Mouse (Mus musculus) liver, embryonic 11.5 days (tissue): Measurements from ENCODE around the gene C1qtnf7. TPM values are rescaled to one million over a fixed set of nuclear protein-coding genes. Genes with fewer than 3 reads are reported as not detected.

Experiments used
- ATAC-seq: fragments of 200-750 bp; cut with Nextera tagmentation; replicated peaks from 2 replicates; pipeline ENCODE4 v1.8.0; 2017; ENCODE audit warnings: moderate number of reproducible peaks, mild to moderate bottlenecking, moderate TSS enrichment, moderate library complexity; ENCODE audit not compliant: low FRiP score
- DNase-seq: peaks from one replicate; pipeline ENCODE4 v3.0.0-alpha.2; 2017; ENCODE audit warnings: low spot score
- H3K27ac ChIP-seq: fragments of 300-500 bp; sonication (generic); 2 replicates; pipeline ENCODE4 v1.5.1; 2014; ENCODE audit warnings: mild to moderate bottlenecking, low read depth, low read length, control low read depth
- H3K27me3 ChIP-seq: fragments of 300-500 bp; sonication (generic); replicated peaks from 2 replicates; pipeline ENCODE4 v1.6.1; 2014; ENCODE audit warnings: low read length, mixed read lengths; ENCODE audit not compliant: control insufficient read depth, insufficient read depth
- H3K36me3 ChIP-seq: fragments of 300-500 bp; sonication (generic); 2 replicates; pipeline ENCODE4 v1.6.1; 2014; ENCODE audit warnings: mild to moderate bottlenecking, low read length, moderate library complexity, mixed read lengths; ENCODE audit not compliant: control insufficient read depth, insufficient read depth
- H3K4me1 ChIP-seq: fragments of 300-500 bp; sonication (generic); replicated peaks from 2 replicates; pipeline ENCODE4 v1.6.1; 2014; ENCODE audit warnings: low read length, mixed read lengths; ENCODE audit not compliant: control insufficient read depth, insufficient read depth
- H3K4me2 ChIP-seq: fragments of 300-500 bp; sonication (generic); 2 replicates; pipeline ENCODE4 v1.6.1; 2014; ENCODE audit warnings: mild to moderate bottlenecking, control low read depth, moderate library complexity
- H3K4me3 ChIP-seq: fragments of 300-500 bp; sonication (generic); 2 replicates; pipeline ENCODE4 v1.5.1; 2014; ENCODE audit warnings: low read depth, low read length, control low read depth
- H3K9ac ChIP-seq: fragments of 300-500 bp; sonication (generic); 2 replicates; pipeline ENCODE4 v1.6.1; 2014; ENCODE audit warnings: low read depth, low read length, control low read depth
- H3K9me3 ChIP-seq: fragments of 300-500 bp; sonication (generic); 2 replicates; pipeline ENCODE4 v1.6.1; 2016; ENCODE audit warnings: low read length, inconsistent platforms, mixed read lengths; ENCODE audit not compliant: control insufficient read depth
- WGBS: fragments of 180-500 bp; shearing (Covaris S2); extraction: QIAGEN DNeasy Blood & Tissue Kit; methylation state at CpG from one replicate; pipeline ENCODE4 v1.1.7; 2014; 5-methylcytosine and 5-hydroxymethylcytosine counted together
- polyA plus RNA-seq: library from polyadenylated mRNA; unstranded; fragments of >200 nt; fragmentation: Nextera tagmentation; extraction: Ambion mirVana; gene quantifications from 2 replicates; pipeline ENCODE4 v1.2.1, GENCODE M21; 2014

C1qtnf7 gene
- polyA plus RNA-seq, 1 experiment from 2014 or later = 2.3 TPM

DNA sequence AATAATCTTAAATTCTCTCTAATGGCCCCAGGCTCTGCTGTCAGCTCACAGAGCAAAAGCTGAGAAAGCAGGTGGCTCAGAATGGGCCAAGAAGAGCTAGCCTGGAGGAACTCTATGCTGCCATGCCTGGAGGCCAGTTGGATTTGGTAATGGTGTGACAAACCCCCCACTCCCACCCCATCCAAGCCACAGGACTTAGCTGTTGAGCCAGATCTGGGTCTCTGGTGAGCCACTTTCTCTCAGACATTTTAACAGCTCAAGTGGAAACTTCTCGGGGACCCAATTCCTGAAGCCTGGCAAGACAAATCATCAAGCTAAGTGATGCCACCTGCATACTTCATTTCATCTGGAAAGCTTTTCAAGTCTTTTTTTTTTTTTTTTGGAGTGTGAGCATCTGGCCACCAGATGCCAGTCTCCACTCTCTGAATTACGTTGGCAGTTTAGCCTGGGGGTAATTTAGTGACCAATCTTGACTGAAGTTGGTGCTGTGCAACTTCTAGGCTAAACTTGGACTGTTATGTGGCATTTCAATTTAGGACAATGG lies 11.0 kb upstream of the C1qtnf7 start:
- 74% methylated on average over 2 of the region's 2 CpGs for WGBS
- DNase-seq = no peak
- H3K4me3 ChIP-seq = no peak overlapping the region

DNA sequence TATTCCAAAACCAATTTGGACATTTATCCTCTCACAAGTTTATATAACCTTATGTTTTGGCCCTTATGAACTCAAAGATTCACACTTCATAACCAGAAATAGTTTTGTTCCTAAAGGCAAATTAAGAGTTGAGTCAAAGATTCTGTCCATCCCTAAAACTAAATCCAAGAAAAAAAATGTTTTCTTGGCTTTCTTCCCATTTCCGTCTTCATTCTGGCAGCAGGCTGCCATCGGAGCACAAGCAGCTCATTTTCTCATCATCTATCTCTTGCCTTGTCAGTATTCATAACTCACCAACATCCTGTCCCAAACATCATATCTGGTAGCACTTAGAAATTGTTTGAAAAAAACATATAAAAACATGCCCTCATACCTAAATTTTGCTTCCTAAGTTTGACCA lies 6.9 kb upstream of the C1qtnf7 start:
- Histone ChIP-seq H3K4me1 (no peaks in the 10 kb centered on the region), H3K9me3 (no peaks in the 10 kb centered on the region), H3K4me3 (no peak overlapping the region), H3K27me3 (no peaks in the 10 kb centered on the region), H3K36me3 (no peaks in the 10 kb centered on the region), H3K4me2 (no peak overlapping the region), H3K9ac (no peak overlapping the region), H3K27ac (no peak overlapping the region)
- ATAC-seq = no peak
- 47% methylated on average over 2 of the region's 2 CpGs for WGBS
- DNase-seq = no peak

More for the DNA sequence above, 11.0 kb upstream of the C1qtnf7 start:
- Histone ChIP-seq H3K36me3 (no peaks in the 10 kb centered on the region), H3K9ac (no peak overlapping the region), H3K9me3 (no peaks in the 10 kb centered on the region), H3K4me2 (no peak overlapping the region), H3K4me1 (no peaks in the 10 kb centered on the region), H3K27ac (no peak overlapping the region), H3K27me3 (no peaks in the 10 kb centered on the region)
- no peak for ATAC-seq

DNA sequence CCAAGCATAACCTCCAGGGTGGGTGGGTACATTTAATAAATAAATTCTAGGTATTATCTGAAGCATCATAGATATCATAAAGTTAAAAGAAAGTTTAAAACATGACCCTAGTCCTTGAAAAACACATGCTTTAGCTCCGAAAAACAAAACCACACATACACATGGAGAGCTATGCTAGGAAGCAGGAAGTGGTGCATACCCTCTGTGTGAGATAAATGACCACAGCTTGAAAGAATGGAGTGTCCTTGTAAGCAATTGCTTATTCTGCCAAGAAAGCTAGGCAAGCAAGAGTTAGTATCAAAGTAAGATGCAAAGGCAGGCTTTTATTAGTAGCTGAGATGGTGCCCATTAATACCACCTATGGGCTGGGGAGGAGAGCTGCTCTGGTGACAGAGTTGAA lies 6.4 kb upstream of the C1qtnf7 start:
- Histone ChIP-seq H3K4me1 (no peaks in the 10 kb centered on the region), H3K9me3 (no peaks in the 10 kb centered on the region), H3K27me3 (no peaks in the 10 kb centered on the region), H3K36me3 (no peaks in the 10 kb centered on the region), H3K27ac (no peak overlapping the region), H3K4me3 (no peak overlapping the region), H3K9ac (no peak overlapping the region), H3K4me2 (no peak overlapping the region)
- WGBS = 25% methylated on average over 1 of the region's 1 CpGs
- no peak for DNase-seq
- ATAC-seq = no peak

DNA sequence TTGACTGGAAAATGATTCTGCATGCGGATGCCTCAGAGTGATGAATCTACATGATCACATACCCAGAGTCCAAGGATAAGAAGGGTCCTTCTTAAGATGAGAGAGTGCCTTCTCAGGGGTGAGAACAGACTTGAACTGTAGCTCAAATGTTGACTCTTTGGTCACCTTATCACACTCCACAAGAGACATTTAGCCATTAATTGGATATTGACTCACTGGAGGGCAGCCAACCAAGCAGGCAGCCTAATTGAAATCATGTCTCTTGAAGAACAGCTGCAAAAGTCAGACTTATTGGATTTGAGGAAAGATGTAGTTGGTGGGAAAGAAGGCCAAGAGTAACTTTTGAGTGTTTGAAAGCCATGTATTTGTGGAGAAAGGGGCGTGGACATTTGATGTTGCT lies 4.2 kb upstream of the C1qtnf7 start:
- no peak overlapping the region for H3K4me3 ChIP-seq
- H3K9ac ChIP-seq = no peak overlapping the region
- ATAC-seq = no peak
- no peaks in the 10 kb centered on the region for H3K4me1 ChIP-seq
- no peak overlapping the region for H3K4me2 ChIP-seq
- no peak for DNase-seq
- no peaks in the 10 kb centered on the region for H3K36me3 ChIP-seq
- no peaks in the 10 kb centered on the region for H3K27me3 ChIP-seq
- H3K27ac ChIP-seq = no peak overlapping the region
- WGBS = 67% methylated on average over 2 of the region's 2 CpGs
- no peaks in the 10 kb centered on the region for H3K9me3 ChIP-seq

DNA sequence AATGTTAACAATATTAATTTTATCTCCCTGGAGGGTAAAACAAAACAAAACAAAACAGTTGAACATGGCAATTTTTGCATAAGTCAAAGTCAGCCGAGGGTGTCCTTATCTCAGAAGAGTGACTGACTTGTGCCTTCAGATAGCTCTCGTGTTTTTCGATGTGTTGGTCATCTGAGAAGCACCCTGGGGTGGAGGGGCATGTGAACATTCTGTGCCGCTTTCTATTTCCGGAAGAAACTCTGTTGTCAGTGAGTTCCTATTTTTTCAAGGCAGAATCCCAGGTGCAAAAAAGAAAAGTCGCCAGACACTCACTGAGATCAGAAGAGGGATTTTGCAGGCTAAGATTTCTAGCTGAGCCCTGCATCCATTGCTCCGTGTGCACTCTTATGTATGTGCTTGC lies 1.2 kb downstream of the C1qtnf7 start:
- H3K4me2 ChIP-seq = peak overlapping the region; percentile 9; the same call in 1 of the 2 replicates
- H3K4me1 ChIP-seq = no peaks in the 10 kb centered on the region
- no peak overlapping the region for H3K4me3 ChIP-seq
- H3K9ac ChIP-seq = no peak overlapping the region
- H3K36me3 ChIP-seq = no peaks in the 10 kb centered on the region
- ATAC-seq = no peak
- H3K9me3 ChIP-seq = no peaks in the 10 kb centered on the region
- DNase-seq = no peak
- H3K27ac ChIP-seq = no peak overlapping the region
- 41% methylated on average over 7 of the region's 7 CpGs for WGBS
- H3K27me3 ChIP-seq = no peaks in the 10 kb centered on the region

DNA sequence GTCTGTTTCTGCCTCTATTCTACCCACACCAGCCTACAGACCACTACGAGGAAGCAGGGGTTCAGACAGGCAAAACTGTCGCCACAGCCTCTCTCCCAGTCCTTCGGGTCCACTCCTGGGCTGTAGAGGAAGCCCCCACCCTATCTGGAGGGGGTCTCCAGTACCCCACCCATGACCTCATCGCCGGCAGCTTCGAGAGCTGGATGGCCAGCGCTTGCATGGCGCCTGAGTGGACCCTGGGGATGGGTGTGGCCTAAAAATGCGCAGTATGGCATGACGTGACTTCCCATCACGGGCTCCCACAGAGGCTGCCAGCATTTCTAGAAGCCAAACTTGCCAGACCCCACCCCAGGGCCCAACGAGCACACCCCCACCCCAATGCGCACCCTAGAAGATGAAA lies 2.0 kb downstream of the C1qtnf7 start:
- Histone ChIP-seq H3K27ac (no peak overlapping the region), H3K27me3 (no peaks in the 10 kb centered on the region), H3K36me3 (no peaks in the 10 kb centered on the region), H3K9me3 (no peaks in the 10 kb centered on the region), H3K4me2 (no peak overlapping the region), H3K4me3 (no peak overlapping the region), H3K9ac (no peak overlapping the region), H3K4me1 (no peaks in the 10 kb centered on the region)
- DNase-seq (no peak), ATAC-seq (no peak)
- WGBS = 79% methylated on average over 13 of the region's 13 CpGs

DNA sequence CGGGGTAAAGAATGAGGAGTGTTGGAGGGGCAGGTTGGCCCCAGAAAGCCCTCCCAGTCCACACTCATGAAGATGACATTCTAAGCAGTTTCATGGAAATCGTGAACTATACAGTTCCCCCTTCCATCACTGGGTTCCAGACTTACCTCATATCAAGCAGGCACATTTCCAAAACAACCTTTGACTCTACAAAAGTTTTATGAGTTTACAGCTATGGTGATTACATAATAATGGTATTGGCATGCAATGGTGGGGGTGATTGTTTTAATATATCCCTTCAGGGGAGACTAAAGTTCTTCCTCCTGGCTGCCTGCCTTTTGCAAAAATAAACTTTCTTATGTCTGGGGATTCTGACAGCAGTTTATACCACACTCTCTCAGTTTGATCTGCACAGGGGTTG lies 4.6 kb downstream of the C1qtnf7 start:
- Histone ChIP-seq H3K9me3 (no peaks in the 10 kb centered on the region), H3K27me3 (no peaks in the 10 kb centered on the region), H3K9ac (no peak overlapping the region), H3K36me3 (no peaks in the 10 kb centered on the region), H3K27ac (no peak overlapping the region), H3K4me3 (no peak overlapping the region), H3K4me1 (no peaks in the 10 kb centered on the region), H3K4me2 (no peak overlapping the region)
- no peak for DNase-seq
- WGBS = 79% methylated on average over 2 of the region's 2 CpGs
- no peak for ATAC-seq

DNA sequence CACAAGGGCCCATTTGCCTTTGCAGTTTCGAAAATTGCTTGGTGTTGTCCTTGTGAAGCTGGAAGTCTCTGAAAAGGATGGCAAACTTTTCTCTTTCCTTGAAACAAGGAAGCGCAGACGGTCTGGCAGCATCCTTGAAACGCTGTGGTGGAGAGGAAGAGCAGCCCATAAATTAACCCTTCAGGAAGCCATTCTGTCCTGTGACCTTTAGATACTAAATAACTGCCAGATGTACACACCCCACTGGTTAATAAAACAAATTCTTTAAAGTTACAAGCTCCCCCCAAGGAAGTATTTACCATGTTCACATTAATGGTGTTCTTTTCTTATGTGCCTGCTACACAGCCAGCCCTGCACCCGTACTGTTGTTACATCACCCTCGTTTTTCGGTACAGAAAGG lies 6.0 kb downstream of the C1qtnf7 start:
- H3K4me3 ChIP-seq = no peak overlapping the region
- ATAC-seq = no peak
- no peak overlapping the region for H3K4me2 ChIP-seq
- WGBS = 64% methylated on average over 7 of the region's 7 CpGs
- H3K27ac ChIP-seq = no peak overlapping the region
- H3K9me3 ChIP-seq = no peaks in the 10 kb centered on the region
- no peaks in the 10 kb centered on the region for H3K4me1 ChIP-seq
- no peaks in the 10 kb centered on the region for H3K27me3 ChIP-seq
- H3K9ac ChIP-seq = no peak overlapping the region
- no peaks in the 10 kb centered on the region for H3K36me3 ChIP-seq
- DNase-seq = no peak

DNA sequence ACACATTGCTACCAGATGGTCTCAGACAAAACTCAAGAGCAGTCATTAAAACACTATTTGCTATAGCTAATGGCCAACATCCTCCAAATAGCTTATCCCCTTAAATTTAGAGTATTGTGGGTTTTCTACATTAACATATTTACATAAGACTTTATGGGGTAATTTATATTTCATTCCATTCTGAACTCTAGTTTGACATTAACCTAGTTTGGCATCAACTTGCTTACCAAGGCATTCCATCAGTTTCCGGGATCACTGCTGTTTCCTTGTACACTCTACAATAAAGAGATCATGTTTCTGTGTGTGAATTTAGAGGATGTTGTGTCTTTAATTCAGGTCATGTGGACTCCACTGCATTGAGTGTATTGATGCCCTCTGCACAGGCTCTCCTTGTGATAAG lies 7.5 kb downstream of the C1qtnf7 start:
- ATAC-seq (no peak), DNase-seq (no peak)
- no peak overlapping the region for H3K4me2 ChIP-seq
- H3K36me3 ChIP-seq = no peaks in the 10 kb centered on the region
- WGBS = 86% methylated on average over 1 of the region's 1 CpGs
- no peaks in the 10 kb centered on the region for H3K4me1 ChIP-seq
- H3K9ac ChIP-seq = no peak overlapping the region
- H3K27me3 ChIP-seq = no peaks in the 10 kb centered on the region
- no peaks in the 10 kb centered on the region for H3K9me3 ChIP-seq
- H3K4me3 ChIP-seq = no peak overlapping the region
- H3K27ac ChIP-seq = no peak overlapping the region
